Mouse (Mus musculus): ENCODE data around the gene 4930503B20Rik. TPM values are rescaled to one million over a fixed set of nuclear protein-coding genes. Genes with fewer than 3 reads are reported as not detected.

The 4930503B20Rik gene
- polyA plus RNA-seq (2016; fragmentation: Nextera tagmentation; extraction: Ambion mirVana), result 0.11 TPM in 1 of 2 replicates, not detected in the other

DNA sequence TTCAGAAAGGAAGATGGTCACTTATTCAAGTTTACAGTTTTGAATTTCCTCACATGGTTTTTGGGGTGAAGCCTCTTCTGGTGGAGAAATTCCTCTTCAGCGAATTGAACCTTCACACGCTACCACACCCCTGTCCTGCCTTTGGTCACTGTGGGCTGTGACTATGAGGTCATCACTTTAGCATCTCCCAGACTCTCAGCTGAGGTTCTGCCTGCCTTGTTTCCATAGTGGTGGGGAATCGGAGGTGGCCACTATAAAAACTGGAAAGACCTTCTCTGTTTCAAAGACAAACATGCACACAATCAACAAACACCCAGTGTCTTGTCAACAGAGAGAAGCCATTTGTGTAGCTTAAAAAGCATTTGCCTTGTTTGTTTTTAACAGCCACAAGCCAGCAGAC lies at the start of gene 4930503B20Rik:
Gene 4930503B20Rik (minus strand): TSS at position 101 of the 400 bp plus-strand sequence.
- Histone ChIP-seq H3K9me3 (no peaks in the 10 kb centered on the region), H3K4me1 (peaks cover 16% of the 10 kb centered on the region), H3K27ac (no peak within 1 kb of the TSS), H3K36me3 (no peaks in the 10 kb centered on the region), H3K27me3 (ENCODE audit: insufficient read depth, poor library complexity, severe bottlenecking) (no peaks in the 10 kb centered on the region), H3K4me3 (no peak within 1 kb of the TSS)
- WGBS, result 70% methylated on average over 3 of the region's 3 CpGs
- DNase-seq (ENCODE audit: low spot score), result no peak

DNA sequence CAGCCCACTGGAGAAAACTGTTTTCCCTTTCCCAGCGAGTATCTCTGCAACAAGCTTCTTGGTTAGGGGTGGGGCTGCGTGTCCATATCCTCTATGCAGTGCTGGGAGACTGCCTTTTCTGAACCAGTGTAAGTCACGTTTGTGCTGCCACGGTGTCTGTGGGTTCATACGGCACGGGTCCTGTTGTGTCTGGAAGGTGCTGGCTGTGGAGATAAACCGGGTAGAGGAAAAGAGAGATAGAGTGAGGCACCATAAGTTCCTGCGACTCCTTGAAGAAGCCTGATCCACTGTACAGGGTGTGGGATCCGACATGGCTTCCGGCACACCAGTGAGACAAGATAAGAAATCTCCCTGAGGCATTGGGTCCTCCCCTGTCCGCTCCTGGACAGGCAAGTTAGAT lies 48.9 kb upstream of the 4930503B20Rik start:
- DNase-seq (ENCODE audit: low spot score), result no peak
- Histone ChIP-seq H3K27ac (peak overlapping the region; percentile 79), H3K4me1 (peaks cover 23% of the 10 kb centered on the region), H3K27me3 (ENCODE audit: insufficient read depth, poor library complexity, severe bottlenecking) (no peaks in the 10 kb centered on the region), H3K9me3 (no peaks in the 10 kb centered on the region), H3K36me3 (no peaks in the 10 kb centered on the region), H3K4me3 (peak overlapping the region; percentile 18)
- 39% methylated on average over 11 of the region's 11 CpGs for WGBS

DNA sequence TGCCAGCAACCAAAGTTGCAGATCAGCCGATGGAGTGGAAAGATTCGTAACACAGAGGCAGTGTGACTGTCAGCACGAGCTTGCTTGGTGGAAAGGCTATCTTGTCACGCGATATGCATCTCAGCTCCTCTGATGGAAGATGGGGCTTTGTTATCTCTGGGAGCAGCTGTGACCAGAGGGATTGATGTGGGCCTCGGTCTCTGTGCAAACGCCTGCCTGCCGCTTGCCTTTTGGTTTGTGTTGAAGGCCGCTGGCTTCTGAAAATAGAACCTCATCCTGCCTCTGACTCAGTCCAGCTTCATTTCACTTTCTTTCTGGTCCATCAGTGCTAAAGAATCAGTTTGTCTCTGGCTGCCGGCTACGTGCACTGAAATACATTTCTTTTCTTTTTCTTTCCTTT lies 47.9 kb upstream of the 4930503B20Rik start:
- Histone ChIP-seq H3K27me3 (ENCODE audit: insufficient read depth, poor library complexity, severe bottlenecking) (no peaks in the 10 kb centered on the region), H3K9me3 (no peaks in the 10 kb centered on the region), H3K4me3 (no peak overlapping the region), H3K27ac (peak overlapping the region; percentile 67; the same call in 1 of the 2 replicates), H3K4me1 (peaks cover 23% of the 10 kb centered on the region), H3K36me3 (no peaks in the 10 kb centered on the region)
- 17% methylated on average over 11 of the region's 11 CpGs for WGBS
- no peak for DNase-seq (ENCODE audit: low spot score)

DNA sequence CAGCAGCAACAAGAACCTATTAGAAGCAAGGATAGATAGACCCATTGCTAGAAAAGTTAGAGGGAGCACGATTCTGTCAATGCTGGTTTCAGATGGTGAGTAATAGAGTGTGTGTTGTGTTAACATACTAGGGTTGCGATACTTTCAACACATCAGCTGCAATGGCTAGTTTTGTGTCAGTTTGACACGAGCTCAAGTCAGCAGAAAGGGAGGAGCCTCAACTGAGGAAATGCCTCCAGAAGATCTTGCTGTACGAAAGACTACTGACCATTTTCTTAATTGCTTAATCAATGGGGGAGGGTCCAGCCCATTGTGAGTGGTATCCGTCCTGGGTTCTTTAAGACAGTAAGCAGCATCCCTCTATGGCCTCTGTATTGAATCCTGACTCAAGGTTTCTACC lies 41.4 kb upstream of the 4930503B20Rik start:
- H3K4me3 ChIP-seq, result no peak overlapping the region
- H3K4me1 ChIP-seq, result peaks cover 7% of the 10 kb centered on the region
- no peaks in the 10 kb centered on the region for H3K27me3 ChIP-seq (ENCODE audit: insufficient read depth, poor library complexity, severe bottlenecking)
- no peak overlapping the region for H3K27ac ChIP-seq
- H3K36me3 ChIP-seq, result no peaks in the 10 kb centered on the region
- 76% methylated on average over 5 of the region's 5 CpGs for WGBS
- no peak for DNase-seq (ENCODE audit: low spot score)
- H3K9me3 ChIP-seq, result no peaks in the 10 kb centered on the region

DNA sequence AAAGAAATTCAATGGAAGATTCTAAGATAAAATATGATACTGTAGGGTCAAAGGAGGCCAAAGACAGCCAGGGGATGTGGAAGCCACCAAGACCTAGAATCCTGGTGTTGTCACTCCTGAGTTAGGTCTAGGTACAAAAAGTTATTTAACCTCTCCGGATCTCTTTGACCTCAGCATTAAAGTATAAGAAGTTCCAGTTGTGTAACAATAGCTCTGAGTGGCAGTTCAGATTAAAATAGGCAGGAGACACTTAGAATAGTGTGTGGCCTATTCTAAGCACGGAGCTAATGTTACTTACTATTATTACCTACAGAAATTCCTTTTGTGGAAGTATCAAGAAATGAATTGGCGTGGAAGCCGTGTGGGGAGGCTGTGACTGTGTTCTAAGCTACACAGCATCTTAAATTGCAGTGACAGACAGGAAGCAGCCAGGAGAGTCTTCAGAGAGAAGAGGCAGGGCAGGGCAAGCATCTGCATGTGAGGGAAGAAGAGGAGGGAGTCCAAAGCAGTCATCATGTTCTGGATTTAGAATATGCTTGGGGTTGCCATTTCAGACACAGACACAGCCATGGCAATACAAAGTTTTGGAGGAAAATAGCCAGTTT lies 36.1 kb upstream of the 4930503B20Rik start:
- H3K4me1 ChIP-seq, result peaks cover 41% of the 10 kb centered on the region
- H3K27ac ChIP-seq, result no peak overlapping the region
- 62% methylated on average over 4 of the region's 4 CpGs for WGBS

DNA sequence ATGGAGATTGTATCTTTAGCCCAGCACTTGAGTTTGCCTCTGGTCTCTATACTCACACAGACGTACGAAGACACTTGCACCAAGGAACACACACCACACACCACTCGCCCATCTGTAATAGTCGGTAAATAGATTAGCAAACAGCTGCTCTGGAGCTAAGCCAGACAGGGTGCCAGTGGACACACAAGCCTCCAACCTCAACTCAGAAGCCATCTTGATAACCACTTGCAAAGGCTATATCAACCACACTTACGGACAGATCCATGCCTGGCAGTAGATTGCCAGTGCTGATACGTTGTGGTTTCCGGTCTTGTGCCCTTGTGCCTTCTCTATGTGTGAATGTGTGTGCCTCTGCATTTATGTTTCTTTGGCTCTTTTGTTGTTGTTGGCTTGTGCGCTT lies 35.3 kb upstream of the 4930503B20Rik start:
- no peak for DNase-seq (ENCODE audit: low spot score)

More for the DNA sequence above, 36.1 kb upstream of the 4930503B20Rik start:
- H3K4me3 ChIP-seq, result no peak overlapping the region
- DNase-seq (ENCODE audit: low spot score), result no peak
- no peaks in the 10 kb centered on the region for H3K36me3 ChIP-seq
- no peaks in the 10 kb centered on the region for H3K9me3 ChIP-seq
- H3K27me3 ChIP-seq (ENCODE audit: insufficient read depth, poor library complexity, severe bottlenecking), result no peaks in the 10 kb centered on the region

DNA sequence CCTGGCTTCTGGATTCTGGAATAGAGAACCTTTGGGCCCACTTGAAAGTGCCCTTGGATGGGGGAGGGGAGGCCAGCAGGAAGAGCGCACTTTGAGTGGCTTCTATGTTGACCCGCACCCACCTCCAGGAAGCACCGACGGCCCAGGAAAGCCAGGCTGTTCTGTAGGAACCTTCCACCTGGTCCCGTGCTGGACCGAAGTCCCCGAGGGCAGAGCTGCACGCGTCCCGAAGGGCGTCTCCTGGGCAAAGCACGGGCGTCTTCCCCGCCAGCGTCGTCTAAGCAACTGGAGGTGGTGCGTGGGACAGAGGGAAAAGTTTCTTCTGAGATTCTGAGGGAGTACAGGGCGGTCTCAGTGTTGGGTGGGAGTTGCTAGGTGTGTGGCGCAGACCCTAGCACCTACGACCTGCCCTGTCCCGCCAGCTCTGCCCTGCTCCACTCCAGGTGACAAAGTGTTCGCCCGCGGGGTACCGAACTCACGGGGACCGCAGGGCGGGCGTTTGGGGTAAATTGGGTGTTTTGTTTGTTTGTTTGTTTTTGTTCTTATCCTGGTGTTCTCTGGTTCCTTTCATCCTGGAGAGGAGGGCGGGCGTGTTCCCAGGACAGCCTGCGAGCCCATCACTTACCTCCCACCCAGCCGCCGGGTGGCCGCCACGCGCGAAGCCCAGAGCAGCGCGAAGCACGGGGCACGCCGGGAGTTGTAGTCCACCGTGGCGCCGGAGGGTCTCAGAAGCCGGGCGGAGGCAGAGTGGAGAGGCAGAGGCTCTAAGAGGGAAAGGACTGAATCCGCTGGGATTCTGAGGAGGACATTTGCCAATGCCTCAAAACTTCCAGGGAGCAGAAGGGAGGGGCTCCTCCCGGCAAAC lies 33.9 kb upstream of the 4930503B20Rik start, which contains the start of gene Samd13:
Gene Samd13 (minus strand): TSS at position 782 of the 865 bp plus-strand sequence.
- H3K4me1 ChIP-seq, result peaks cover 44% of the 10 kb centered on the region
- H3K27ac ChIP-seq, result peak within 1 kb of the TSS; percentile 90
- DNase-seq (ENCODE audit: low spot score), result peak; percentile 88
- H3K36me3 ChIP-seq, result no peaks in the 10 kb centered on the region
- 2% methylated on average over 50 of the region's 50 CpGs for WGBS
- peak within 1 kb of the TSS; percentile 68 for H3K4me3 ChIP-seq
- no peaks in the 10 kb centered on the region for H3K27me3 ChIP-seq (ENCODE audit: insufficient read depth, poor library complexity, severe bottlenecking)
- no peaks in the 10 kb centered on the region for H3K9me3 ChIP-seq

More for the DNA sequence above, 35.3 kb upstream of the 4930503B20Rik start:
- H3K4me1 ChIP-seq, result peaks cover 44% of the 10 kb centered on the region
- H3K27ac ChIP-seq, result no peak overlapping the region
- no peaks in the 10 kb centered on the region for H3K36me3 ChIP-seq
- 80% methylated on average over 8 of the region's 8 CpGs for WGBS
- no peak overlapping the region for H3K4me3 ChIP-seq
- no peaks in the 10 kb centered on the region for H3K27me3 ChIP-seq (ENCODE audit: insufficient read depth, poor library complexity, severe bottlenecking)
- H3K9me3 ChIP-seq, result no peaks in the 10 kb centered on the region

DNA sequence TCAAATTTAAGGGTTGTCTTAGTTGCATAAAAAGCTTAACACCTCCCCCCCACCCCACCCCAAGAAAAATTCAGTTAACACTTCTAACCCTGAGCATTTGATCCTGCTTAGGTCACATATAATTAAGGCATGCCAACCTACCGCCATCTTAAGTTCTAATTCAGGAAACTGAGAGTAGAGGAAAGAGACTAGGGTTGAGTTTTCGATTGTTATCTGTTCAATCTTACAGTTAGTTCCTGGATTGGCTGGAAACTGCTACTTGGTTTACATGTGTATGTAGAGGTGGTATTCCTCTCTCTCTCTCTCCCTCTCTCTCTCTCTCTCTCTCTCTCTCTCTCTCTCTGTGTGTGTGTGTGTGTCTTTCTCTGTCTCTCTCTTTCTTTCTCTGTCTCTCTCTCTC lies 32.0 kb upstream of the 4930503B20Rik start:
- no peaks in the 10 kb centered on the region for H3K27me3 ChIP-seq (ENCODE audit: insufficient read depth, poor library complexity, severe bottlenecking)
- WGBS, result 64% methylated on average over 2 of the region's 2 CpGs
- H3K4me3 ChIP-seq, result no peak overlapping the region
- H3K27ac ChIP-seq, result peak overlapping the region; percentile 76; the same call in 1 of the 2 replicates
- peaks cover 42% of the 10 kb centered on the region for H3K4me1 ChIP-seq
- no peaks in the 10 kb centered on the region for H3K9me3 ChIP-seq
- no peaks in the 10 kb centered on the region for H3K36me3 ChIP-seq
- no peak for DNase-seq (ENCODE audit: low spot score)

DNA sequence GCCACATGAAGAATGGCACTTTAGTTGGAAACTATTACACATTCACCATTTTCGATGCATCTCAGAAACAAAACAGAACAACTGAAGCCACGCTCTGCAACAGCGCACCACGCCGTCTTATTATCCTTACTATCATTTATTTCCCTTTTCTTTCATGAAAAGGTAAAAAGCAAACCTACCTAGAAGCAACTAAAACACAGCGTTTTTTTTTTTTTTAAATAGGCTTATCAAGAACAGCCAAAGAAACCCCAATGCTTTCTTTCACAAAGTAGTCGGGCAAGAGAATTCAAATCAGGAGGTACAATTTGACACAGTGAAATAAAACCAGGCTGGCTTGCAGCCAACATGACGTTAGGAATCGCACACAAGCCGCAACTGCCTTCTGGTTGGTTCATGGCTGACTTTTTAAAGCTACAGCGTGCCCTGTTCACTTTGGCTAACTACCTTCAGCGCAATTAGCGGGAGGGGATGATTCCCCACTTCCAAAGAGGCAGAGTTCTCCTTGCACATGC lies 31.1 kb upstream of the 4930503B20Rik start:
- DNase-seq (ENCODE audit: low spot score), result no peak
- no peaks in the 10 kb centered on the region for H3K36me3 ChIP-seq
- peaks cover 33% of the 10 kb centered on the region for H3K4me1 ChIP-seq
- H3K4me3 ChIP-seq, result peak overlapping the region; percentile 13; the same call in 1 of the 2 replicates
- H3K27me3 ChIP-seq (ENCODE audit: insufficient read depth, poor library complexity, severe bottlenecking), result no peaks in the 10 kb centered on the region
- H3K27ac ChIP-seq, result peak overlapping the region; percentile 76
- H3K9me3 ChIP-seq, result no peaks in the 10 kb centered on the region
- 52% methylated on average over 13 of the region's 13 CpGs for WGBS

DNA sequence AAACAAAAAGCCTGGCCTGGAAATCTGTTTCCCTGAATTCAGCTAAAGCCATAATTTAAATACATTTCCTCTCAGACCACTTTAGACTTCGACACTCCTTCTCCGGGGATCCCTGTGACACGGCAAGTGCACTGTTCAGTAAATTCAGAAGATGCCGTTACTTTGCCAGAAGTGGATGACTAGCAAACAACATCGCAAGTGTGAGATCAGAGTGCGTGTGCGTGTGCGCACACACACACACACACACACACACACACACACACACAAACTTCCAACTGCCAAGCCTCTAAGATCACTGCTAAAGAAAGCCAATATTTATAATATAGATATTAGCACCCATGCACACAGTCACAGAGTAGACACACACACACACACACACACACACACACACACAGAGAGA lies 30.6 kb upstream of the 4930503B20Rik start:
- Histone ChIP-seq H3K9me3 (no peaks in the 10 kb centered on the region), H3K27ac (no peak overlapping the region; the same call in 1 of the 2 replicates), H3K36me3 (no peaks in the 10 kb centered on the region), H3K27me3 (ENCODE audit: insufficient read depth, poor library complexity, severe bottlenecking) (no peaks in the 10 kb centered on the region), H3K4me3 (no peak overlapping the region), H3K4me1 (peaks cover 31% of the 10 kb centered on the region)
- DNase-seq (ENCODE audit: low spot score), result no peak
- WGBS, result 77% methylated on average over 8 of the region's 8 CpGs

DNA sequence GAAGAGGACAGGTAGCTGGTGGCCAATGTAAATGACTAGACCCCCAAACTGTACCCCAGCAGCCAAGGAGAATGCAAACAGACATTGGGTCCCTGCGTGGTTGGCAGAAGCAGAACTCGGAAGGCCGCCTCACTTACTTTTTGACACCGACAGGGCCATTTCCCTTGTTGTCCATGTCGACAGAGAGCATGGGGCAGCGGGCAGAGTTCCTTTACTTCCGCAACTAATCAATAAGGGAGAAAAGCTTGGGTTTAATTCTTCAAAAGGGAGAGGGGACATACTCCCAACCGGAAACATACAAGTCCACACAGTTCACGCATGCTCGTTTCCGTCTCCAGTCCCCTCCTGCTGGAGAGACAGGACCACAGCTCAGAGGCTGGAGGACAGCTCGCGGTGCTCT lies 29.5 kb upstream of the 4930503B20Rik start:
- H3K36me3 ChIP-seq, result no peaks in the 10 kb centered on the region
- no peak overlapping the region for H3K4me3 ChIP-seq
- H3K9me3 ChIP-seq, result no peaks in the 10 kb centered on the region
- no peaks in the 10 kb centered on the region for H3K27me3 ChIP-seq (ENCODE audit: insufficient read depth, poor library complexity, severe bottlenecking)
- DNase-seq (ENCODE audit: low spot score), result no peak
- 92% methylated on average over 13 of the region's 13 CpGs for WGBS
- H3K27ac ChIP-seq, result no peak overlapping the region
- peaks cover 27% of the 10 kb centered on the region for H3K4me1 ChIP-seq

DNA sequence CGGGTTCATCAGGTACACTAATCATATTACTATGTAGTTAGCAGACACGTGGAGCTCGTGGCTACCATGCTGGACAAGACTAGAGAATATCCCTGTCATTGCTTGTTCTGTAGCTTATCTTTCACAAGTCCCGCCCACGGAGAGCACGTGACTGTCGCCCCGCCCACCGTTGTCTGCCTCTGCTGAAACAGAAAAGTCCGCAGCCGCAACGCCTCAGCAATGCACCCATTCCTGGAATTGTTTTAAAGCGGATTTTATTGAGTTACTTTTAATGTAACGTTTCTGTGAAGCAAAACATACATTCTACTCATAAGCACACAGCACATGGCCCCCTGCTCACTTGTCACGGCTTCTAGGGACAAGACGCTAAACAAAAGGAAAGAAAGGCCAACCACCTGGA lies 28.5 kb upstream of the 4930503B20Rik start:
- Histone ChIP-seq H3K27ac (no peak overlapping the region), H3K36me3 (no peaks in the 10 kb centered on the region), H3K9me3 (no peaks in the 10 kb centered on the region), H3K4me3 (no peak overlapping the region), H3K4me1 (peaks cover 23% of the 10 kb centered on the region), H3K27me3 (ENCODE audit: insufficient read depth, poor library complexity, severe bottlenecking) (no peaks in the 10 kb centered on the region)
- 90% methylated on average over 16 of the region's 16 CpGs for WGBS
- DNase-seq (ENCODE audit: low spot score), result no peak

DNA sequence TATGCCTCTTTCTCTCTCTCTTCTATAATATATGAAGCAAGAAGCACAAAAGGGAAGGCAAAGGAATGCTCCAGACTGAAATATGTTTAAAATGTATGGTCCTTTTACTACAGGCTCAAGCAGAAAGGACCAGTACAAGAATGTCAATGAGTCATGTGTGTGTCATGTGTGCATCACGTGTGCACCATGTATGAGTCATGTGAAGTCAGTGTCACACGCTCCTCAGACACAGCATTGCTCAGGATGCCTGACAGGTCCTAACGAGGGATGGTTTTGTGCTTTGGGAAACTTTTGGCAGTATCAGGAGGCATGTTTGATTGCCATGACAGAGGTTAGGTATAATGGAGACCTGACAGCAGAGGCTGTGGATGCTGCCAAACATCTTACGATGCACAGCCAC lies 25.1 kb upstream of the 4930503B20Rik start:
- Histone ChIP-seq H3K4me3 (no peak overlapping the region), H3K4me1 (no peaks in the 10 kb centered on the region), H3K27ac (no peak overlapping the region), H3K9me3 (no peaks in the 10 kb centered on the region), H3K27me3 (ENCODE audit: insufficient read depth, poor library complexity, severe bottlenecking) (no peaks in the 10 kb centered on the region), H3K36me3 (no peaks in the 10 kb centered on the region)
- 83% methylated on average over 4 of the region's 4 CpGs for WGBS
- no peak for DNase-seq (ENCODE audit: low spot score)

All from heart, embryonic 10.5 days (tissue).